Mouse (Mus musculus): ENCODE data around the gene Trim32. TPM values are rescaled to one million over a fixed set of nuclear protein-coding genes. Genes with fewer than 3 reads are reported as not detected.

The Trim32 gene
- polyA plus RNA-seq (2015; fragmentation: Nextera tagmentation; extraction: Ambion mirVana): 51.9 and 54.9 TPM in 2 replicates

- Histone ChIP-seq H3K27ac (no peak within 1 kb of the TSS), H3K9ac (peak within 1 kb of the TSS; percentile 83), H3K36me3 (no peaks in the 10 kb centered on the region; the same call in 1 of the 2 replicates), H3K4me2 (peak within 1 kb of the TSS; percentile 72), H3K27me3 (no peaks in the 10 kb centered on the region), H3K4me1 (peaks cover 22% of the 10 kb centered on the region), H3K9me3 (replicated peaks) (no peaks in the 10 kb centered on the region), H3K4me3 (replicated peaks) (peak within 1 kb of the TSS; percentile 74)
- ATAC-seq (replicated peaks; ENCODE audit: low FRiP score): peak; percentile 98
- 4% methylated on average over 33 of the region's 33 CpGs for WGBS
These were observed at the start of gene Trim32 for GRCm38 (mm10) chr4:65604504-65605150. Gene Trim32 (plus strand): TSS chr4:65604986.

- Histone ChIP-seq H3K36me3 (no peaks in the 10 kb centered on the region), H3K4me2 (no peak overlapping the region), H3K27me3 (no peaks in the 10 kb centered on the region), H3K9ac (no peak overlapping the region), H3K9me3 (replicated peaks) (no peaks in the 10 kb centered on the region), H3K27ac (no peak overlapping the region), H3K4me1 (no peaks in the 10 kb centered on the region), H3K4me3 (replicated peaks) (no peak overlapping the region)
- 68% methylated on average over 4 of the region's 4 CpGs for WGBS
- no peak for ATAC-seq (replicated peaks; ENCODE audit: low FRiP score)
These were observed 39.3 kb upstream of the Trim32 start for GRCm38 (mm10) chr4:65565493-65565892.

- H3K4me2 ChIP-seq: no peak overlapping the region
- H3K27ac ChIP-seq: no peak overlapping the region
- no peaks in the 10 kb centered on the region for H3K27me3 ChIP-seq
- no peak overlapping the region for H3K4me3 ChIP-seq (replicated peaks)
- H3K4me1 ChIP-seq: no peaks in the 10 kb centered on the region
- H3K9ac ChIP-seq: no peak overlapping the region
- WGBS: 67% methylated on average over 1 of the region's 1 CpGs
- H3K36me3 ChIP-seq: no peaks in the 10 kb centered on the region
- no peak for ATAC-seq (replicated peaks; ENCODE audit: low FRiP score)
- no peaks in the 10 kb centered on the region for H3K9me3 ChIP-seq (replicated peaks)
These were observed 24.5 kb upstream of the Trim32 start for GRCm38 (mm10) chr4:65580254-65580653.

- no peak overlapping the region for H3K9ac ChIP-seq
- WGBS: 41% methylated on average over 5 of the region's 5 CpGs
- no peak overlapping the region for H3K4me2 ChIP-seq
- H3K27me3 ChIP-seq: no peaks in the 10 kb centered on the region
- no peak overlapping the region for H3K4me3 ChIP-seq (replicated peaks)
- no peaks in the 10 kb centered on the region for H3K4me1 ChIP-seq
- H3K9me3 ChIP-seq (replicated peaks): no peaks in the 10 kb centered on the region
- H3K36me3 ChIP-seq: no peaks in the 10 kb centered on the region
- ATAC-seq (replicated peaks; ENCODE audit: low FRiP score): no peak
- H3K27ac ChIP-seq: no peak overlapping the region
These were observed 17.8 kb upstream of the Trim32 start for GRCm38 (mm10) chr4:65586947-65587346.

GRCm38 (mm10) chr4:65589780-65590179 lies 15.0 kb upstream of the Trim32 start:
- no peaks in the 10 kb centered on the region for H3K36me3 ChIP-seq
- H3K4me2 ChIP-seq: no peak overlapping the region
- no peak overlapping the region for H3K4me3 ChIP-seq (replicated peaks)
- no peaks in the 10 kb centered on the region for H3K4me1 ChIP-seq
- ATAC-seq (replicated peaks; ENCODE audit: low FRiP score): no peak
- H3K9me3 ChIP-seq (replicated peaks): no peaks in the 10 kb centered on the region
- H3K9ac ChIP-seq: no peak overlapping the region
- no peaks in the 10 kb centered on the region for H3K27me3 ChIP-seq
- no peak overlapping the region for H3K27ac ChIP-seq

GRCm38 (mm10) chr4:65594601-65595369 lies 10.0 kb upstream of the Trim32 start:
- WGBS: 65% methylated on average over 5 of the region's 5 CpGs
- ATAC-seq (replicated peaks; ENCODE audit: low FRiP score): no peak
- no peak overlapping the region for H3K4me3 ChIP-seq (replicated peaks)
- no peak overlapping the region for H3K27ac ChIP-seq
- H3K4me1 ChIP-seq: no peaks in the 10 kb centered on the region
- H3K4me2 ChIP-seq: no peak overlapping the region
- no peaks in the 10 kb centered on the region for H3K9me3 ChIP-seq (replicated peaks)
- no peak overlapping the region for H3K9ac ChIP-seq
- no peaks in the 10 kb centered on the region for H3K36me3 ChIP-seq
- H3K27me3 ChIP-seq: no peaks in the 10 kb centered on the region

- WGBS: under 1% methylated on average over 21 of the region's 21 CpGs
- ATAC-seq (replicated peaks; ENCODE audit: low FRiP score): peak; percentile 87
- H3K27me3 ChIP-seq: no peaks in the 10 kb centered on the region
- H3K27ac ChIP-seq: no peak overlapping the region
- H3K9me3 ChIP-seq (replicated peaks): no peaks in the 10 kb centered on the region
- peak overlapping the region; percentile 72 for H3K4me2 ChIP-seq
- H3K4me1 ChIP-seq: peaks cover 22% of the 10 kb centered on the region
- H3K4me3 ChIP-seq (replicated peaks): peak overlapping the region; percentile 74
- no peaks in the 10 kb centered on the region; the same call in 1 of the 2 replicates for H3K36me3 ChIP-seq
- peak overlapping the region; percentile 83 for H3K9ac ChIP-seq
These were observed 441 bp downstream of the Trim32 start for GRCm38 (mm10) chr4:65605151-65605702.

- 0 out of 2 replicates have a peak overlapping the region, but pooled peaks have one; percentile 14 for H3K4me2 ChIP-seq
- no peak overlapping the region; the same call in 1 of the 2 replicates for H3K27ac ChIP-seq
- H3K27me3 ChIP-seq: no peaks in the 10 kb centered on the region
- H3K4me1 ChIP-seq: peaks cover 22% of the 10 kb centered on the region
- 80% methylated on average over 10 of the region's 10 CpGs for WGBS
- no peaks in the 10 kb centered on the region for H3K9me3 ChIP-seq (replicated peaks)
- no peak for ATAC-seq (replicated peaks; ENCODE audit: low FRiP score)
- H3K36me3 ChIP-seq: no peaks in the 10 kb centered on the region; the same call in 1 of the 2 replicates
- no peak overlapping the region for H3K9ac ChIP-seq
- no peak overlapping the region for H3K4me3 ChIP-seq (replicated peaks)
These were observed 2.4 kb downstream of the Trim32 start for GRCm38 (mm10) chr4:65607184-65607631.

GRCm38 (mm10) chr4:65608112-65608511 lies 3.3 kb downstream of the Trim32 start:
- Histone ChIP-seq H3K9me3 (replicated peaks) (no peaks in the 10 kb centered on the region), H3K27me3 (no peaks in the 10 kb centered on the region), H3K27ac (no peak overlapping the region), H3K4me1 (peaks cover 22% of the 10 kb centered on the region), H3K4me2 (no peak overlapping the region), H3K4me3 (replicated peaks) (no peak overlapping the region), H3K9ac (no peak overlapping the region), H3K36me3 (peaks cover 7% of the 10 kb centered on the region)
- ATAC-seq (replicated peaks; ENCODE audit: low FRiP score): no peak
- WGBS: 91% methylated on average over 4 of the region's 4 CpGs

GRCm38 (mm10) chr4:65610329-65610728 lies 5.5 kb downstream of the Trim32 start:
- peaks cover 19% of the 10 kb centered on the region for H3K4me1 ChIP-seq
- H3K9ac ChIP-seq: no peak overlapping the region
- ATAC-seq (replicated peaks; ENCODE audit: low FRiP score): no peak
- no peak overlapping the region for H3K4me3 ChIP-seq (replicated peaks)
- WGBS: 80% methylated on average over 5 of the region's 5 CpGs
- H3K9me3 ChIP-seq (replicated peaks): no peaks in the 10 kb centered on the region
- H3K27me3 ChIP-seq: no peaks in the 10 kb centered on the region
- no peak overlapping the region for H3K4me2 ChIP-seq
- no peak overlapping the region for H3K27ac ChIP-seq
- H3K36me3 ChIP-seq: peaks cover 29% of the 10 kb centered on the region

GRCm38 (mm10) chr4:65610896-65611295 lies 6.1 kb downstream of the Trim32 start:
- Histone ChIP-seq H3K36me3 (peaks cover 35% of the 10 kb centered on the region), H3K27ac (no peak overlapping the region), H3K4me2 (no peak overlapping the region), H3K9me3 (replicated peaks) (no peaks in the 10 kb centered on the region), H3K27me3 (no peaks in the 10 kb centered on the region), H3K4me1 (peaks cover 13% of the 10 kb centered on the region), H3K4me3 (replicated peaks) (no peak overlapping the region), H3K9ac (no peak overlapping the region)
- 73% methylated on average over 6 of the region's 6 CpGs for WGBS
- no peak for ATAC-seq (replicated peaks; ENCODE audit: low FRiP score)

- no peaks in the 10 kb centered on the region for H3K4me1 ChIP-seq
- H3K4me3 ChIP-seq (replicated peaks): no peak overlapping the region
- no peaks in the 10 kb centered on the region for H3K9me3 ChIP-seq (replicated peaks)
- H3K27ac ChIP-seq: no peak overlapping the region
- WGBS: 95% methylated on average over 14 of the region's 14 CpGs
- H3K9ac ChIP-seq: no peak overlapping the region
- H3K27me3 ChIP-seq: no peaks in the 10 kb centered on the region
- peaks cover 56% of the 10 kb centered on the region for H3K36me3 ChIP-seq
- no peak for ATAC-seq (replicated peaks; ENCODE audit: low FRiP score)
- no peak overlapping the region for H3K4me2 ChIP-seq
These were observed 8.3 kb downstream of the Trim32 start for GRCm38 (mm10) chr4:65613135-65613534.
